Comparison of ENCODE assay signal across 1 mouse cellular context in the genomic region with DNA sequence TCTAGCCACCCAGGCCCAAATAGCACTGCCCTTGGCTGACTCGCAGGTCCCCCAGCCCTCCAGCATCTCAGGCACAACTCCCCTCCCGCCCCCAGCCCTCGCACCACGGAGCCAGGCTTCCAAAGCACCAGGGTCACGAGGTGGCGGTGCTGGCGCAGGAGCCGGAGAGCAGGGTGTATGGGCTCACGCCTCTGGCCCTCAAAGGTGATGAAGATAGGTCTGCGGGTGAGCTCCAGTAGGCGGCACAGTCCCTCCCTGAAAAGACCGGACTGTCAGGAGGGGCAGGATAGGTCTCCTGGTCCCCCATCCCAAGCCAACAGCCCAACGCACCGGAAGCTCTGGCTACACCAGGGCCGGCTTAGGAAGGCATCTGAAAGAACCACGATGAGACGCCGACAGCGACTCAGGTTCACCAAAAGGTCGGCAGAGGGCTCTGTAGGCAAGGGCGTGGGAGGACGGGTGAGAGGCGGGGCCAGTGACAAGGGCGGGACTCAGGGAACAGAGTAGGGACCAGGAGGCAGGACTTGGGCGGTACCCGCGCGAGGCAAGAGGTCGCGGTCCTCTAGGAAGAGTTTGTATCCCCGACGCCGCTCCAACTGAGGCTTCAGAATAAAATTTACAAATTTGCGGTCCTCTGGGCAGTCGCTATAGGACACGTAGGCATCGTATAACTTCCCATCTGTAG.
A peak's percentile ranks its signal among the peaks of the same experiment; 100 is the strongest.
TF ChIP-seq lines count a peak whose summit lies in the region.

No protein-coding gene starts in this region.

TF ChIP-seq in myocyte, 11 proteins besides CTCF, POLR2A, EP300 and RAD21:
- TF ChIP-seq E2F4 (IDR thresholded peaks at IDR 0.05; ENCODE audit: insufficient read depth) (no peak), MYOG (IDR thresholded peaks at IDR 0.05; ENCODE audit: control insufficient read depth in 1 of 3, insufficient read depth in 1 of 3, insufficient read length in 2 of 3, low read depth in 2 of 3) (peak in 1 of 3 experiments; percentile 3)
